Mouse (Mus musculus): ENCODE data around the gene Kcnk3. TPM values are rescaled to one million over a fixed set of nuclear protein-coding genes. Genes with fewer than 3 reads are reported as not detected.

The Kcnk3 gene
- polyA plus RNA-seq (2015; fragmentation: Nextera tagmentation; extraction: Ambion mirVana): 28.6 and 35.7 TPM in 2 replicates

GRCm38 (mm10) chr5:30587681-30588300 is at the start of gene Kcnk3:
Gene Kcnk3, plus strand, starts transcription at chr5:30588170.
- peaks cover 11% of the 10 kb centered on the region for H3K27me3 ChIP-seq (replicated peaks; ENCODE audit: insufficient read depth, low read length)
- H3K27ac ChIP-seq (ENCODE audit: low read length): peak within 1 kb of the TSS; percentile 43; the same call in 1 of the 2 replicates
- peak; percentile 80 for DNase-seq (ENCODE audit: low spot score)
- no peaks in the 10 kb centered on the region for H3K9me3 ChIP-seq (ENCODE audit: low read length)
- TF ChIP-seq EP300 (IDR thresholded peaks at IDR 0.05) (no peak), CTCF (IDR thresholded peaks at IDR 0.05) (no peak)
- 0% methylated on average over 17 of the region's 54 CpGs for WGBS
- no peaks in the 10 kb centered on the region for H3K36me3 ChIP-seq (ENCODE audit: insufficient read depth, low read length)
- H3K4me1 ChIP-seq (ENCODE audit: insufficient read depth, low read depth, low read length): peaks cover 6% of the 10 kb centered on the region
- peak; percentile 83 for ATAC-seq
- H3K4me2 ChIP-seq (replicated peaks; ENCODE audit: low read depth, low read length): peak within 1 kb of the TSS; percentile 68
- 0 out of 2 replicates have a peak within 1 kb of the TSS, but pooled peaks have one; percentile 19 for H3K9ac ChIP-seq (replicated peaks; ENCODE audit: low read depth)
- H3K4me3 ChIP-seq (ENCODE audit: low read depth, low read length): peak within 1 kb of the TSS; percentile 43

DNA sequence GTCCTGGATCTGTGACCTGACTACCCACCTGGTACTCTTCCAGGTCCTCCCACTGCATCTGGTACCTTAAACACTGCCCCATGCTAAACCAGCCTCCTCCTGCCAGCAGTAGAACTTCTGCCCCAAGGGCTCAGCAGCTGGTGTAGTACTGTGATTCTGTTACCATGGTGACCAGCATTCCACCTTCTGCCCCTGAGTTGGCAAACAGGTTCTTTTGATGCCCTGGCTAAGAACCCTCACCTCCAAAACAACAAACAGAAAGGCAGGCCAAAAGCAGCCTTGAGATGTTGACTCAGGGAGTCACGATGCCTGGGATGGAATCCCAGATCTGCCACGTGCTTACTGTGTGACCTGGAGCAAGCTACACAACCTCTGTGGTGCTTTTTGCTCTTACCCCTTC is 42.3 kb upstream of the Kcnk3 start, which contains the start of gene Cib4:
Gene Cib4 (minus strand): TSS at position 139 of the 400 bp plus-strand sequence.
- Histone ChIP-seq H3K27me3 (replicated peaks; ENCODE audit: insufficient read depth, low read length) (no peaks in the 10 kb centered on the region), H3K4me3 (ENCODE audit: low read depth, low read length) (no peak within 1 kb of the TSS), H3K9me3 (ENCODE audit: low read length) (no peaks in the 10 kb centered on the region), H3K4me1 (ENCODE audit: insufficient read depth, low read depth, low read length) (no peaks in the 10 kb centered on the region), H3K27ac (ENCODE audit: low read length) (no peak within 1 kb of the TSS), H3K36me3 (ENCODE audit: insufficient read depth, low read length) (no peaks in the 10 kb centered on the region), H3K4me2 (replicated peaks; ENCODE audit: low read depth, low read length) (no peak within 1 kb of the TSS), H3K9ac (replicated peaks; ENCODE audit: low read depth) (no peak within 1 kb of the TSS)
- WGBS: 35% methylated on average over 2 of the region's 2 CpGs
- DNase-seq (ENCODE audit: low spot score): peak; percentile 72
- no peak for TF ChIP-seq EP300 (IDR thresholded peaks at IDR 0.05)
- TF ChIP-seq CTCF (IDR thresholded peaks at IDR 0.05): no peak
- ATAC-seq: peak; percentile 79

GRCm38 (mm10) chr5:30548681-30549080 is 39.3 kb upstream of the Kcnk3 start:
- no peak overlapping the region for H3K27ac ChIP-seq (ENCODE audit: low read length)
- no peak overlapping the region for H3K9ac ChIP-seq (replicated peaks; ENCODE audit: low read depth)
- no peak overlapping the region for H3K4me3 ChIP-seq (ENCODE audit: low read depth, low read length)
- H3K27me3 ChIP-seq (replicated peaks; ENCODE audit: insufficient read depth, low read length): no peaks in the 10 kb centered on the region
- H3K9me3 ChIP-seq (ENCODE audit: low read length): no peaks in the 10 kb centered on the region
- ATAC-seq (no peak), DNase-seq (ENCODE audit: low spot score) (peak; percentile 37)
- H3K4me1 ChIP-seq (ENCODE audit: insufficient read depth, low read depth, low read length): no peaks in the 10 kb centered on the region
- TF ChIP-seq CTCF (IDR thresholded peaks at IDR 0.05): no peak
- no peak for TF ChIP-seq EP300 (IDR thresholded peaks at IDR 0.05)
- no peak overlapping the region for H3K4me2 ChIP-seq (replicated peaks; ENCODE audit: low read depth, low read length)
- WGBS: 55% methylated on average over 2 of the region's 2 CpGs
- no peaks in the 10 kb centered on the region for H3K36me3 ChIP-seq (ENCODE audit: insufficient read depth, low read length)

DNA sequence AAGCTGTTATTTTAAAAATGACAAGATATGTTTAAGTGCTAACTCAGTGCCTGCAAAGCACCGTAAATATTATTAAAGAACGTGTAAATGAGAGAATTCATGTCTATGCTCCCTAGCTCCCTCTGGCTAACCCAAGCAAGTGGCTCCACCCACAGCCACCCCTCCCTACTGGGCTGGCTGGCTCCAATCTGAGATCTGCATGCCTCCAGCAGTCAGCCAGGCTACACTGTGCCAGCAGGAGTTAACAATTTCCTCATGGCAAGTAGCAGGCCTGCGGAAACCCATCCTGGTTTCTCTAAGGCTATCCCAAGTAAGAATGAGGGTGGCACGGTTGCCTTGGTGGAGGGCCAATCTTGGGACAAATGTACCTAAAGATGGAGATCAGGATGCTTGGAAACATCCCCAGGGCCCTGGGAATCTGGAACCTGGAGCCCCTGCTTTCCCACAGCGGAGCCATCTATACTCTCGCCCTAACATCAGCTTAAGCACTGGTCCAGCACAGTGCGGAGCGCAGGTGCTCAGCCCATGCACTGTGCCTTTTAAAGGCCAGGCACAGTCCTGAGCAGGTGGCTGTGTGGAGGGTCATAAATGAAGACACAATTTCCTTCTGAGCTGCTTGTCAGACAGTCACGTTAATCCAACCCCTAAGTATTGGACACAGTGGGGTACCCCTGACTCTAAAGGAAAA is 37.5 kb upstream of the Kcnk3 start:
- no peaks in the 10 kb centered on the region for H3K9me3 ChIP-seq (ENCODE audit: low read length)
- H3K4me2 ChIP-seq (replicated peaks; ENCODE audit: low read depth, low read length): no peak overlapping the region
- no peaks in the 10 kb centered on the region for H3K27me3 ChIP-seq (replicated peaks; ENCODE audit: insufficient read depth, low read length)
- 59% methylated on average over 9 of the region's 9 CpGs for WGBS
- H3K4me3 ChIP-seq (ENCODE audit: low read depth, low read length): no peak overlapping the region
- no peak for DNase-seq (ENCODE audit: low spot score)
- peak; percentile 32; the same call in 1 of the 2 replicates for ATAC-seq
- TF ChIP-seq EP300 (IDR thresholded peaks at IDR 0.05) (no peak), CTCF (IDR thresholded peaks at IDR 0.05) (peak; percentile 36; the same call in 1 of the 2 replicates)
- H3K36me3 ChIP-seq (ENCODE audit: insufficient read depth, low read length): no peaks in the 10 kb centered on the region
- H3K9ac ChIP-seq (replicated peaks; ENCODE audit: low read depth): no peak overlapping the region
- H3K27ac ChIP-seq (ENCODE audit: low read length): no peak overlapping the region
- H3K4me1 ChIP-seq (ENCODE audit: insufficient read depth, low read depth, low read length): no peaks in the 10 kb centered on the region

DNA sequence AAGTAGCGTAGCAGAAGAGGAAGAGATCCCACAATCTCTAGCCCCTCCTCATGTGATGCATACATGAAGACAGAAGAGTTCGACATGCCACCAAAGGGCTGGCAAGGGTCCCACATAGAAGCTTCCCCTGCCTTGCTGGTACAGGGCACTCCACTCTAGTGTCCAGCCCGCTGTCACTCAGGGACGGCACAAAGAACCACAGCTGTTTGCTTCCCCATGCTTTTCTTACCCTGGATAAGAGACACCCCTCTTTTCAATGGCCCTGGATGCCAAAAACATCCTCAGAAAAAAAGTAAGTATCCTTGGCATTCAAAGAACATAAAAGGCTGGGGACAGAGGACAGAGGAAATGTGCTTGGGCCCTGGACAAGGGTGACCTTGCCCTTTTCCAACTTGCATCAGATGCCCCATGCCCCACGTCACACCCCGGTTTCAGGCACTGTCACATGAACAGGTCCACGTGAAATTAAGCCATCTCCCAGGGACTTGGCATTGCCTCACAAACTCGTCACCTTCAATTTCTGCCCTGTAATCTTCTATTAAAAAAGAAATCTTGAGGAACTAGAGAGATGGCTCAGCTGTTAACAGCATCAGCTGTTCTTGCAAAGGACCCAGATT is 36.8 kb upstream of the Kcnk3 start:
- no peak overlapping the region for H3K4me2 ChIP-seq (replicated peaks; ENCODE audit: low read depth, low read length)
- no peaks in the 10 kb centered on the region for H3K27me3 ChIP-seq (replicated peaks; ENCODE audit: insufficient read depth, low read length)
- 72% methylated on average over 8 of the region's 8 CpGs for WGBS
- no peaks in the 10 kb centered on the region for H3K36me3 ChIP-seq (ENCODE audit: insufficient read depth, low read length)
- H3K9me3 ChIP-seq (ENCODE audit: low read length): no peaks in the 10 kb centered on the region
- TF ChIP-seq EP300 (IDR thresholded peaks at IDR 0.05) (no peak), CTCF (IDR thresholded peaks at IDR 0.05) (no peak)
- no peak overlapping the region for H3K4me3 ChIP-seq (ENCODE audit: low read depth, low read length)
- H3K27ac ChIP-seq (ENCODE audit: low read length): no peak overlapping the region
- no peak overlapping the region for H3K9ac ChIP-seq (replicated peaks; ENCODE audit: low read depth)
- ATAC-seq (peak; percentile 34), DNase-seq (ENCODE audit: low spot score) (peak; percentile 42)
- no peaks in the 10 kb centered on the region for H3K4me1 ChIP-seq (ENCODE audit: insufficient read depth, low read depth, low read length)

- peak; percentile 60 for DNase-seq (ENCODE audit: low spot score)
- H3K4me1 ChIP-seq (ENCODE audit: insufficient read depth, low read depth, low read length): no peaks in the 10 kb centered on the region
These were observed 36.0 kb upstream of the Kcnk3 start for GRCm38 (mm10) chr5:30552006-30552405.

More at GRCm38 (mm10) chr5:30552006-30552405, 36.0 kb upstream of the Kcnk3 start:
- H3K27me3 ChIP-seq (replicated peaks; ENCODE audit: insufficient read depth, low read length): no peaks in the 10 kb centered on the region
- H3K9ac ChIP-seq (replicated peaks; ENCODE audit: low read depth): no peak overlapping the region
- H3K4me2 ChIP-seq (replicated peaks; ENCODE audit: low read depth, low read length): no peak overlapping the region
- H3K27ac ChIP-seq (ENCODE audit: low read length): no peak overlapping the region
- 0 out of 2 replicates have a peak, but pooled peaks have one; percentile 11 for ATAC-seq
- no peaks in the 10 kb centered on the region for H3K9me3 ChIP-seq (ENCODE audit: low read length)
- H3K36me3 ChIP-seq (ENCODE audit: insufficient read depth, low read length): no peaks in the 10 kb centered on the region
- 55% methylated on average over 6 of the region's 6 CpGs for WGBS
- no peak for TF ChIP-seq EP300 (IDR thresholded peaks at IDR 0.05)
- TF ChIP-seq CTCF (IDR thresholded peaks at IDR 0.05): no peak
- no peak overlapping the region for H3K4me3 ChIP-seq (ENCODE audit: low read depth, low read length)

All from lung, postnatal 0 days (tissue).